ENCODE assay signal across 17 mouse cellular contexts in the genomic region with DNA sequence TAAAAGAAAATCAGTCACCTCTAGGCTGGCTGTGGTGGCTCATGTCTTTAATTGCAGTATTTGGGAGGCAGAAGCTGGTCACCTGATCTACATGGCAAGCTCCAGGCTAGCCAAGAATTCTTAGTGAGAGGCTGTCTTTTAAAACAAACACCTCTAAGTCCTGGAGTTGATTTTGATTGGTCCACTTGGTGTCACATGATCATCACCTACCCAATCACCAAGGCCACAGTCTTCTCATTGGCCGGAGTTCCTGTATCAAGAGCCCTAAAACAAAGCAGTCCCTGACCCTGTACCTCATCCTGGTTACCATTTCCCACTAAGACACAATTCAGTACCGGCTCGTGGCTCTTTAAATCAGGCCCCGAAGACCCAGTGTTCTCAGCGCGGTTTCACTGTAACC. TPM values are rescaled to one million over a fixed set of nuclear protein-coding genes. Genes with fewer than 3 reads are reported as not detected.
DNase-seq lines count a peak whose midpoint lies in the region; ATAC-seq and TF ChIP-seq lines count a peak whose summit lies in the region.
"Had no signal": no experiment of that assay in that cellular context is flagged by ENCODE, and none has a peak within 500 bp of the region (broad histone marks: within the 10 kb centered on the region; RNA-seq: fewer than 3 reads in every experiment).

No protein-coding gene starts in this region.

- ATAC-seq in forebrain, embryonic 15.5 days (replicated peaks): no peak
- no peak for ATAC-seq in forebrain, embryonic 11.5 days (replicated peaks; ENCODE audit: low FRiP score)
- ATAC-seq: inflammation-experienced regulatory T-cells, adult 6 months had no signal

- H3K36me3 ChIP-seq in forebrain, embryonic 15.5 days: no peaks in the 10 kb centered on the region
- H3K36me3 ChIP-seq in forebrain, embryonic 11.5 days (ENCODE audit: control insufficient read depth, insufficient read depth, low read length): no peaks in the 10 kb centered on the region
- H3K36me3 ChIP-seq in E14TG2a.4 (ENCODE audit: insufficient read depth, low read length): no peaks in the 10 kb centered on the region
- H3K36me3 ChIP-seq in thymus, adult 2 months (ENCODE audit: control insufficient read depth, insufficient read depth, low read length): no peaks in the 10 kb centered on the region
- H3K36me3 ChIP-seq: lung, embryonic 15.5 days; neural tube, embryonic 13.5 days had no signal

- H3K4me1 ChIP-seq in forebrain, embryonic 15.5 days: no peaks in the 10 kb centered on the region
- H3K4me1 ChIP-seq in forebrain, embryonic 11.5 days (replicated peaks; ENCODE audit: control insufficient read depth, insufficient read depth, low read length): no peaks in the 10 kb centered on the region
- H3K4me1 ChIP-seq in E14TG2a.4 (replicated peaks; ENCODE audit: low read depth, low read length): peaks cover 34% of the 10 kb centered on the region
- H3K4me1 ChIP-seq in brown adipose tissue, adult 24 weeks (ENCODE audit: control insufficient read depth, insufficient read depth, insufficient read length, low read length): peaks cover 12% of the 10 kb centered on the region
- H3K4me1 ChIP-seq in thymus, adult 2 months (replicated peaks; ENCODE audit: control insufficient read depth, insufficient read depth, low read length): no peaks in the 10 kb centered on the region
- H3K4me1 ChIP-seq: lung, embryonic 15.5 days; neural tube, embryonic 13.5 days had no signal

- H3K27ac ChIP-seq in forebrain, embryonic 15.5 days (replicated peaks): peak overlapping the region; percentile 48; the same call in 1 of the 2 replicates
- H3K27ac ChIP-seq in forebrain, embryonic 11.5 days (ENCODE audit: low read depth, low read length): no peak overlapping the region
- peak overlapping the region; percentile 32 for H3K27ac ChIP-seq in brown adipose tissue, adult 24 weeks (replicated peaks; ENCODE audit: low read depth, low read length)
- H3K27ac ChIP-seq in thymus, adult 2 months (ENCODE audit: control insufficient read depth, insufficient read depth, low read length): no peak overlapping the region
- H3K27ac ChIP-seq: lung, embryonic 15.5 days; neural tube, embryonic 13.5 days had no signal

- no peak overlapping the region for H3K4me2 ChIP-seq in forebrain, embryonic 15.5 days (replicated peaks)
- H3K4me2 ChIP-seq in forebrain, embryonic 11.5 days (ENCODE audit: low read depth, low read length, severe bottlenecking): no peak overlapping the region
- H3K4me2 ChIP-seq: lung, embryonic 15.5 days; neural tube, embryonic 13.5 days had no signal

- TF ChIP-seq POLR2A in thymus, adult 2 months (IDR thresholded peaks at IDR 0.05; ENCODE audit: control insufficient read depth, extremely low read depth, insufficient read depth, low read length, poor library complexity): no peak

- H3K9me3 ChIP-seq in forebrain, embryonic 15.5 days: no peaks in the 10 kb centered on the region
- H3K9me3 ChIP-seq in forebrain, embryonic 11.5 days (ENCODE audit: control insufficient read depth, low read length): no peaks in the 10 kb centered on the region
- no peaks in the 10 kb centered on the region for H3K9me3 ChIP-seq in E14TG2a.4 (ENCODE audit: low read length)
- H3K9me3 ChIP-seq: lung, embryonic 15.5 days; neural tube, embryonic 13.5 days had no signal

- H3K4me3 ChIP-seq in forebrain, embryonic 15.5 days: no peak overlapping the region
- H3K4me3 ChIP-seq in forebrain, embryonic 11.5 days (ENCODE audit: low read depth, low read length): no peak overlapping the region
- peak overlapping the region; percentile 58 for H3K4me3 ChIP-seq in E14TG2a.4 (replicated peaks; ENCODE audit: low read length)
- no peak overlapping the region for H3K4me3 ChIP-seq in brown adipose tissue, adult 24 weeks (ENCODE audit: insufficient read depth, low read depth, low read length)
- no peak overlapping the region for H3K4me3 ChIP-seq in thymus, adult 2 months (ENCODE audit: control insufficient read depth, insufficient read depth, low read length)
- H3K4me3 ChIP-seq: erythroblast, embryonic 14.5 days; lung, embryonic 15.5 days; neural tube, embryonic 13.5 days had no signal

- DNase-seq in forebrain, embryonic 11.5 days (ENCODE audit: low spot score): no peak
- DNase-seq in layer of hippocampus, postnatal 14 days (ENCODE audit: low spot score in 2 of 2): peak; percentile 14 to 18
- DNase-seq in layer of hippocampus, postnatal 10 days (ENCODE audit: low spot score in 2 of 2): no peak
- DNase-seq in urinary bladder, adult 2 months (ENCODE audit: low spot score): no peak
- no peak for DNase-seq in thymus, adult 2 months
- DNase-seq: gastrocnemius, postnatal 10 days; heart, postnatal 14 days; kidney, postnatal 14 days; midbrain, embryonic 14.5 days; retina, postnatal 1 day had no signal

- 64% methylated on average over 6 of the region's 6 CpGs for WGBS in forebrain, embryonic 15.5 days
- 68% methylated on average over 6 of the region's 6 CpGs for WGBS in forebrain, embryonic 11.5 days
- WGBS in thymus, adult 2 months: 71% methylated on average over 6 of the region's 6 CpGs

- no peak overlapping the region for H3K9ac ChIP-seq in forebrain, embryonic 15.5 days (replicated peaks)
- H3K9ac ChIP-seq in forebrain, embryonic 11.5 days (ENCODE audit: low read length): no peak overlapping the region
- H3K9ac ChIP-seq: lung, embryonic 15.5 days; neural tube, embryonic 13.5 days had no signal

- H3K27me3 ChIP-seq in forebrain, embryonic 15.5 days: no peaks in the 10 kb centered on the region
- H3K27me3 ChIP-seq in forebrain, embryonic 11.5 days (ENCODE audit: control insufficient read depth, insufficient read depth, low read length): no peaks in the 10 kb centered on the region
- H3K27me3 ChIP-seq in E14TG2a.4 (ENCODE audit: insufficient read depth, low read length): peaks cover 57% of the 10 kb centered on the region
- no peaks in the 10 kb centered on the region for H3K27me3 ChIP-seq in thymus, adult 2 months (ENCODE audit: control insufficient read depth, insufficient read depth, low read length)
- H3K27me3 ChIP-seq: lung, embryonic 15.5 days; neural tube, embryonic 13.5 days had no signal

- TF ChIP-seq CTCF in E14TG2a.4 (conservative IDR thresholded peaks at IDR 0.05; ENCODE audit: low read length): no peak
- no peak for TF ChIP-seq CTCF in thymus, adult 2 months (IDR thresholded peaks at IDR 0.05; ENCODE audit: borderline replicate concordance, control insufficient read depth, extremely low read depth, insufficient read depth, low read length, poor library complexity)

RNA-seq across cellular contexts. Expression of a gene that starts 16.2 kb away (rescaled TPM):
- polyA plus RNA-seq in forebrain, embryonic 15.5 days (2015; fragmentation: Nextera tagmentation; extraction: Ambion mirVana): 0.24 and 0.56 TPM in 2 replicates
- not detected in 2 replicates for polyA plus RNA-seq in forebrain, embryonic 11.5 days (2014; fragmentation: Nextera tagmentation; extraction: Ambion mirVana)
- total RNA-seq in layer of hippocampus, postnatal 14 days (2021): under 1 TPM; 0.60 to 0.71 TPM
- total RNA-seq in layer of hippocampus, postnatal 10 days (2021): under 1 TPM; 0.60 to 0.62 TPM
- 368 and 373 TPM in 2 replicates for polyA plus RNA-seq in brown adipose tissue, adult 24 weeks (2012; ENCODE audit: insufficient read depth, insufficient read length, missing spikeins)
- polyA plus RNA-seq in urinary bladder, adult 2 months (2012; rRNA removed): 1.4 and 1.6 TPM in 2 replicates
- 2.8 and 3.4 TPM in 2 replicates for polyA plus RNA-seq in thymus, adult 2 months (2012; rRNA removed)
- polyA plus RNA-seq: erythroblast, embryonic 14.5 days had no signal

RNA-seq across cellular contexts. Expression of a gene that starts 23.5 kb away (rescaled TPM):
- polyA plus RNA-seq in forebrain, embryonic 15.5 days (2015; fragmentation: Nextera tagmentation; extraction: Ambion mirVana): 0.51 and 0.65 TPM in 2 replicates
- polyA plus RNA-seq in forebrain, embryonic 11.5 days (2014; fragmentation: Nextera tagmentation; extraction: Ambion mirVana): not detected in 2 replicates
- total RNA-seq in layer of hippocampus, postnatal 14 days (2021): 1 to 10 TPM; 4.6 to 5.4 TPM
- 1 to 10 TPM; 3.8 to 5.4 TPM for total RNA-seq in layer of hippocampus, postnatal 10 days (2021)
- not detected in 2 replicates for polyA plus RNA-seq in brown adipose tissue, adult 24 weeks (2012; ENCODE audit: insufficient read depth, insufficient read length, missing spikeins)
- not detected in 2 replicates for polyA plus RNA-seq in urinary bladder, adult 2 months (2012; rRNA removed)
- 0.17 TPM in 1 of 2 replicates, not detected in the other for polyA plus RNA-seq in thymus, adult 2 months (2012; rRNA removed)
- total RNA-seq: gastrocnemius, postnatal 10 days; heart, postnatal 14 days had no signal
- polyA plus RNA-seq: erythroblast, embryonic 14.5 days; inflammation-experienced regulatory T-cells, adult 6 months; lung, embryonic 15.5 days had no signal

Comparison
In these comparisons a context has a peak if more than half of its experiments do, and no peak if none do; other contexts are left out.
1. H3K27ac ChIP-seq: peak in forebrain, embryonic 15.5 days (single experiment) and brown adipose tissue, adult 24 weeks (single experiment); none in forebrain, embryonic 11.5 days (single experiment) and thymus, adult 2 months (single experiment).
2. DNase-seq: peak in layer of hippocampus, postnatal 14 days (2 of 2); none in forebrain, embryonic 11.5 days (single experiment), layer of hippocampus, postnatal 10 days (0 of 2), urinary bladder, adult 2 months (single experiment) and thymus, adult 2 months (single experiment).
3. RNA of a gene that starts 16.2 kb away (polyA plus RNA-seq): 368 to 373 TPM in brown adipose tissue, adult 24 weeks; 2.8 to 3.4 TPM in thymus, adult 2 months, 1.4 to 1.6 TPM in urinary bladder, adult 2 months, 0.24 to 0.56 TPM in forebrain, embryonic 15.5 days and not detected in forebrain, embryonic 11.5 days; every median in the first group is over 10 times any median in the second.